31 mouse cellular contexts compared by ENCODE assay signal in the genomic region with DNA sequence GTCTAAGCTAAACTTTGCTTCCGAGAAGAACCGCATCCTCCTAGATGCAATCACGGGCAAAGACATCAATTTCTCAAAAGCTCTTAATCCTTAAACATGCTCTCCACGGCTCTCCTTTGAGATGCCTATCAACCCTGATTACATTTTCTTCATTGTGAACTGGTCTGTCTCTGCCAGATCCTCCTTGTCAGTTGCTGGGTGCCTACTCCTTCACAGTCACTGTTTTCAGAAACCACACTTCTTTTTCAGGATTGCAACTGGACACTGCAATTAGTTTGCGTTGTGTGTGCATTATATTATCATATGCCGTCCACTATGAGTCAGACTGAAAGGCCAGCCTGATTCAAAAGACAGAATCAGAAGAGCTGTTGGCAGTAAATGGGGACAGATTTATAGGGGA. TPM values are rescaled to one million over a fixed set of nuclear protein-coding genes. Genes with fewer than 3 reads are reported as not detected.
DNase-seq lines count a peak whose midpoint lies in the region; ATAC-seq and TF ChIP-seq lines count a peak whose summit lies in the region.
"Had no signal": no experiment of that assay in that cellular context is flagged by ENCODE, and none has a peak within 500 bp of the region (broad histone marks: within the 10 kb centered on the region; RNA-seq: fewer than 3 reads in every experiment).

No protein-coding gene starts in this region.

- DNase-seq in cerebellum, adult 2 months: peak in 1 of 2 experiments; percentile 33
- no peak for DNase-seq in cerebellum, adult 9-11 months
- no peak for DNase-seq in frontal cortex, postnatal 36 days (ENCODE audit: low spot score in 2 of 2)
- DNase-seq in midbrain, embryonic 11.5 days (ENCODE audit: low spot score, missing footprints): no peak
- DNase-seq: adrenal gland, adult 8-10 months; cerebellum, adult 11 months; gastrocnemius, postnatal 25 days; heart, adult 18-20 months; heart, postnatal 14 days; kidney, adult 2 months; kidney, postnatal 4 days; liver, embryonic 13.5 days; lung, adult 2 months; lung, postnatal 10 days; right cerebral cortex, adult 18-20 months; spleen, adult 18-20 months; thymus, postnatal 14 days had no signal

- no peak overlapping the region for H3K4me3 ChIP-seq in cerebellum, adult 2 months (replicated peaks; ENCODE audit: insufficient read depth, low read depth, low read length)
- H3K4me3 ChIP-seq in midbrain, embryonic 11.5 days (ENCODE audit: low read depth, low read length): no peak overlapping the region
- no peak overlapping the region for H3K4me3 ChIP-seq in midbrain, embryonic 16.5 days (ENCODE audit: low read depth, low read length)
- no peak overlapping the region for H3K4me3 ChIP-seq in myocyte
- H3K4me3 ChIP-seq: embryonic facial prominence, embryonic 10.5 days; embryonic facial prominence, embryonic 15.5 days; heart, embryonic 13.5 days; hindbrain, embryonic 10.5 days; hindbrain, embryonic 15.5 days; limb, embryonic 10.5 days; limb, embryonic 15.5 days; liver, embryonic 13.5 days; neural tube, embryonic 12.5 days had no signal

- TF ChIP-seq POLR2A in cerebellum, adult 2 months (IDR thresholded peaks at IDR 0.05; ENCODE audit: borderline replicate concordance, insufficient read depth, low read length): no peak
- TF ChIP-seq POLR2A in myocyte (IDR thresholded peaks at IDR 0.05; ENCODE audit: insufficient read length, low read depth): no peak

- H3K9me3 ChIP-seq in midbrain, embryonic 11.5 days (ENCODE audit: control insufficient read depth, low read length): no peaks in the 10 kb centered on the region
- H3K9me3 ChIP-seq in midbrain, embryonic 16.5 days (replicated peaks; ENCODE audit: control insufficient read depth, low read length, poor library complexity, severe bottlenecking): no peaks in the 10 kb centered on the region
- H3K9me3 ChIP-seq: embryonic facial prominence, embryonic 10.5 days; embryonic facial prominence, embryonic 15.5 days; heart, embryonic 13.5 days; hindbrain, embryonic 10.5 days; hindbrain, embryonic 15.5 days; limb, embryonic 10.5 days; limb, embryonic 15.5 days; liver, embryonic 13.5 days; neural tube, embryonic 12.5 days had no signal

- H3ac ChIP-seq in myocyte (ENCODE audit: control insufficient read depth, insufficient read length): no peak overlapping the region

- no peak for TF ChIP-seq CTCF in cerebellum, adult 2 months (IDR thresholded peaks at IDR 0.05; ENCODE audit: borderline replicate concordance, insufficient read depth, low read depth, low read length)

- 10% methylated on average over 6 of the region's 6 CpGs for WGBS in cerebellum, adult 2 months
- WGBS in midbrain, embryonic 11.5 days: 29% methylated on average over 6 of the region's 6 CpGs
- WGBS in midbrain, embryonic 16.5 days: 14% methylated on average over 6 of the region's 6 CpGs

- H3K79me2 ChIP-seq in myocyte (ENCODE audit: control insufficient read depth, insufficient read depth): peaks cover 96% of the 10 kb centered on the region

- H3K9ac ChIP-seq in midbrain, embryonic 11.5 days (ENCODE audit: low read length): no peak overlapping the region
- no peak overlapping the region for H3K9ac ChIP-seq in midbrain, embryonic 16.5 days (ENCODE audit: low read depth, low read length)
- H3K9ac ChIP-seq: embryonic facial prominence, embryonic 15.5 days; heart, embryonic 13.5 days; hindbrain, embryonic 15.5 days; limb, embryonic 15.5 days; liver, embryonic 13.5 days; neural tube, embryonic 12.5 days had no signal

- ATAC-seq in frontal cortex, adult (ENCODE audit: low TSS enrichment): peak; percentile 38
- ATAC-seq in midbrain, embryonic 11.5 days (ENCODE audit: low FRiP score): peak; percentile 57; the same call in 1 of the 2 replicates
- no peak for ATAC-seq in midbrain, embryonic 16.5 days
- ATAC-seq: inflammation-experienced regulatory T-cells, adult 6 months had no signal

- H3K36me3 ChIP-seq in midbrain, embryonic 11.5 days (ENCODE audit: control insufficient read depth, insufficient read depth, low read length): no peaks in the 10 kb centered on the region
- no peaks in the 10 kb centered on the region for H3K36me3 ChIP-seq in midbrain, embryonic 16.5 days (ENCODE audit: control insufficient read depth, insufficient read depth, low read length)
- no peaks in the 10 kb centered on the region for H3K36me3 ChIP-seq in myocyte (ENCODE audit: control insufficient read depth, insufficient read depth)
- H3K36me3 ChIP-seq: embryonic facial prominence, embryonic 15.5 days; hindbrain, embryonic 15.5 days; limb, embryonic 10.5 days; limb, embryonic 15.5 days; neural tube, embryonic 12.5 days had no signal

- peaks cover 20% of the 10 kb centered on the region; the same call in 1 of the 2 replicates for H3K4me1 ChIP-seq in cerebellum, adult 2 months (ENCODE audit: control insufficient read depth, insufficient read depth, low read length)
- peaks cover 29% of the 10 kb centered on the region for H3K4me1 ChIP-seq in midbrain, embryonic 11.5 days (ENCODE audit: control insufficient read depth, insufficient read depth, low read length)
- peaks cover 31% of the 10 kb centered on the region for H3K4me1 ChIP-seq in midbrain, embryonic 16.5 days (ENCODE audit: control insufficient read depth, insufficient read depth, low read length)
- H3K4me1 ChIP-seq: limb, embryonic 15.5 days had no signal

- H3K27me3 ChIP-seq in cerebellum, adult 2 months (ENCODE audit: control insufficient read depth, insufficient read depth, low read length): no peaks in the 10 kb centered on the region
- no peaks in the 10 kb centered on the region for H3K27me3 ChIP-seq in midbrain, embryonic 11.5 days (ENCODE audit: control insufficient read depth, insufficient read depth, low read length)
- no peaks in the 10 kb centered on the region for H3K27me3 ChIP-seq in midbrain, embryonic 16.5 days (ENCODE audit: control insufficient read depth, insufficient read depth, low read depth, low read length)
- no peaks in the 10 kb centered on the region for H3K27me3 ChIP-seq in myocyte (ENCODE audit: control insufficient read depth, insufficient read depth, insufficient read length)
- H3K27me3 ChIP-seq: CH12.LX; embryonic facial prominence, embryonic 15.5 days; heart, embryonic 13.5 days; hindbrain, embryonic 15.5 days; limb, embryonic 15.5 days; liver, embryonic 13.5 days; neural tube, embryonic 12.5 days had no signal

- H3K4me2 ChIP-seq in midbrain, embryonic 11.5 days: no peak overlapping the region
- H3K4me2 ChIP-seq in midbrain, embryonic 16.5 days (ENCODE audit: low read length): no peak overlapping the region
- peak overlapping the region; percentile 53 for H3K4me2 ChIP-seq in myocyte (ENCODE audit: low read depth)
- H3K4me2 ChIP-seq: embryonic facial prominence, embryonic 15.5 days; heart, embryonic 13.5 days; hindbrain, embryonic 15.5 days; limb, embryonic 15.5 days; liver, embryonic 13.5 days; neural tube, embryonic 12.5 days had no signal

- peak overlapping the region; percentile 69; the same call in 1 of the 2 replicates for H3K27ac ChIP-seq in cerebellum, adult 2 months (ENCODE audit: insufficient read depth, low read length)
- H3K27ac ChIP-seq in midbrain, embryonic 11.5 days (ENCODE audit: low read depth, low read length): no peak overlapping the region
- H3K27ac ChIP-seq in midbrain, embryonic 16.5 days (ENCODE audit: low read length): no peak overlapping the region
- H3K27ac ChIP-seq: embryonic facial prominence, embryonic 10.5 days; embryonic facial prominence, embryonic 15.5 days; heart, embryonic 13.5 days; hindbrain, embryonic 10.5 days; hindbrain, embryonic 15.5 days; limb, embryonic 10.5 days; limb, embryonic 15.5 days; liver, embryonic 13.5 days; macrophage; neural tube, embryonic 12.5 days had no signal

TF ChIP-seq in myocyte, 11 proteins besides CTCF, POLR2A, EP300 and RAD21:
- no peak for TF ChIP-seq MAX (IDR thresholded peaks at IDR 0.05; ENCODE audit: low read depth)
- no peak for TF ChIP-seq E2F4 (IDR thresholded peaks at IDR 0.05; ENCODE audit: insufficient read depth)
- TF ChIP-seq SRF (IDR thresholded peaks at IDR 0.05; ENCODE audit: control insufficient read depth, insufficient read length, low read depth): no peak
- no peak for TF ChIP-seq TCF12 (IDR thresholded peaks at IDR 0.05; ENCODE audit: insufficient read depth, poor library complexity, severe bottlenecking)
- no peak for TF ChIP-seq CEBPB (IDR thresholded peaks at IDR 0.05; ENCODE audit: insufficient read depth, poor library complexity, severe bottlenecking)
- TF ChIP-seq REST (IDR thresholded peaks at IDR 0.05; ENCODE audit: insufficient read depth, insufficient read length): no peak
- no peak for TF ChIP-seq TCF3 (IDR thresholded peaks at IDR 0.05; ENCODE audit: insufficient read length, low read depth)
- no peak for TF ChIP-seq USF1 (IDR thresholded peaks at IDR 0.05; ENCODE audit: low read depth)
- no peak for TF ChIP-seq MYOD1 (IDR thresholded peaks at IDR 0.05; ENCODE audit: control insufficient read depth in 1 of 3, insufficient read length in 2 of 3, low read depth in 2 of 3)
- no peak for TF ChIP-seq POLR2AphosphoS2 (IDR thresholded peaks at IDR 0.05; ENCODE audit: insufficient read length, low read depth)
- no peak for TF ChIP-seq MYOG (IDR thresholded peaks at IDR 0.05; ENCODE audit: control insufficient read depth in 1 of 3, insufficient read depth in 1 of 3, insufficient read length in 2 of 3, low read depth in 2 of 3)

RNA-seq across cellular contexts. Expression of a gene that starts 12.7 kb away (rescaled TPM):
- 213 and 231 TPM in 2 replicates for polyA plus RNA-seq in cerebellum, adult 2 months (2012; rRNA removed)
- 56.9 and 57.4 TPM in 2 replicates for polyA plus RNA-seq in midbrain, embryonic 11.5 days (2014; fragmentation: Nextera tagmentation; extraction: Ambion mirVana)
- polyA plus RNA-seq in midbrain, embryonic 16.5 days (2015; fragmentation: Nextera tagmentation; extraction: Ambion mirVana): 40.9 and 41.7 TPM in 2 replicates
- 18.0 TPM for polyA plus RNA-seq in myocyte (2012; fragmentation: generic; extraction: Trizol)
